Mouse (Mus musculus): ENCODE measurements at regions not wholly inside any gene's neighbourhood (a gene's known extent, or its start where the extent isn't known, plus 50 kb on each side); places are given as distances from the start of the nearest gene placed in this dataset.

DNA sequence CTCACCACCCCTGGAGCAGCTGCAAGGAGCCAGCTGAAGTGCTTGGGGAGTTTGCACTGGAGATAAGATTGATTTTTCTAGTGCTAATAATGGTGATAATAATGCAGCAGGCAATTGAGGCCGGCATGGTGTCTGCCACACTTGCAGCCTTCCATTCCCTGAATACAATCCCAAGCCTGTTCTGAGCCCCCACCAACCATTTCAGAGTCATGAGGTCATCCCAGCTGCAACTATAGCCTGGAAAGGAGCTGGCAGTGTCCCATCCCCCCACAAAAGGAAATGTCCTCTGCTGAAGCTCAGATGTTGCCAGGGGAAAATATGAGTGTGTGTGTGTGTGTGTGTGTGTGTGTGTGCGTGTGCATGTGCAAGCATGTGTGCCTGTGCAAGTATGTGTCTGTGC is 160.2 kb upstream of the Gas1 start:
- TF ChIP-seq POLR2A (IDR thresholded peaks at IDR 0.05; ENCODE audit: extremely low read depth, insufficient read depth, low read length) (no peak), CTCF (IDR thresholded peaks at IDR 0.05; ENCODE audit: low read depth, low read length) (no peak)

Measured in liver, adult 2 months (tissue).